Mouse (Mus musculus) forebrain, postnatal 0 days (tissue): ENCODE measurements around the gene Daam1. TPM values are rescaled to one million over a fixed set of nuclear protein-coding genes. Genes with fewer than 3 reads are reported as not detected.

Source experiments
- ATAC-seq: fragments of 200-750 bp; cut with Nextera tagmentation; 2 replicates; pipeline ENCODE4 v1.8.0; 2017; ENCODE audit warnings: mild to moderate bottlenecking, moderate library complexity
- DNase-seq: peaks from one replicate; pipeline ENCODE4 v3.0.0-alpha.2; 2015
- H3K27ac ChIP-seq: fragments of 300-500 bp; sonication (generic); 2 replicates; pipeline ENCODE4 v1.5.1; 2014; ENCODE audit warnings: low read depth, mild to moderate bottlenecking, antibody characterized with exemption, low read length, moderate library complexity, mixed read lengths
- H3K27me3 ChIP-seq: fragments of 300-500 bp; sonication (generic); 2 replicates; pipeline ENCODE4 v1.6.1; 2014; ENCODE audit warnings: mild to moderate bottlenecking, low read length, mixed read lengths; ENCODE audit not compliant: insufficient read depth
- H3K36me3 ChIP-seq: fragments of 300-500 bp; sonication (generic); 2 replicates; pipeline ENCODE4 v1.6.1; 2014; ENCODE audit warnings: mild to moderate bottlenecking, moderate library complexity; ENCODE audit not compliant: insufficient read depth
- H3K4me1 ChIP-seq: fragments of 300-500 bp; sonication (generic); 2 replicates; pipeline ENCODE4 v1.6.1; 2014; ENCODE audit warnings: antibody characterized with exemption; ENCODE audit not compliant: insufficient read depth
- H3K4me2 ChIP-seq: fragments of 300-500 bp; sonication (generic); 2 replicates; pipeline ENCODE4 v1.6.1; 2014; ENCODE audit warnings: low read depth, mild to moderate bottlenecking, moderate library complexity
- H3K4me3 ChIP-seq: fragments of 300-500 bp; sonication (generic); 2 replicates; pipeline ENCODE4 v1.5.1; 2014; ENCODE audit warnings: low read depth, low read length, mixed read lengths
- H3K9ac ChIP-seq: fragments of 300-500 bp; sonication (generic); 2 replicates; pipeline ENCODE4 v1.6.1; 2014; ENCODE audit warnings: mild to moderate bottlenecking
- H3K9me3 ChIP-seq: fragments of 300-500 bp; sonication (generic); 2 replicates; pipeline ENCODE4 v1.6.1; 2016; ENCODE audit warnings: low read length
- CTCF ChIP-seq: sonication (generic); IDR thresholded peaks from 2 replicates; pipeline ENCODE4 v1.5.1; 2016; ENCODE audit warnings: antibody characterized with exemption, control low read depth, low read depth
- WGBS: fragments of 180-500 bp; shearing (Covaris S2); extraction: QIAGEN DNeasy Blood & Tissue Kit; methylation state at CpG from one replicate; pipeline ENCODE4 v1.1.7; 2014; 5-methylcytosine and 5-hydroxymethylcytosine counted together
- polyA plus RNA-seq: library from polyadenylated mRNA; unstranded; fragments of >200 nt; fragmentation: Nextera tagmentation; extraction: Ambion mirVana; gene quantifications from 2 replicates; pipeline ENCODE4 v1.2.1, GENCODE M21; 2015
- total RNA-seq: library from RNA; depleted of rRNA; stranded (reverse); fragments of >200 nt; gene quantifications from 2 replicates; pipeline ENCODE4 v1.2.3, GENCODE M21; 2014

The Daam1 gene
- total and polyA plus RNA-seq, 2 experiments from 2014 or later: 25.2 to 93.6 TPM

- Histone ChIP-seq H3K27ac (no peak overlapping the region), H3K4me1 (peaks cover 12% of the 10 kb centered on the region), H3K4me2 (no peak overlapping the region), H3K27me3 (no peaks in the 10 kb centered on the region), H3K4me3 (no peak overlapping the region), H3K9me3 (no peaks in the 10 kb centered on the region), H3K36me3 (peaks cover 8% of the 10 kb centered on the region), H3K9ac (no peak overlapping the region)
- whole genome bisulfite sequencing: 39% methylated on average over 10 of the region's 10 CpGs
- DNase-seq: peak; percentile 36
- peak; percentile 29 for ATAC-seq
- no peak for TF ChIP-seq CTCF
Measured at GRCm38 (mm10) chr12:71855730-71856479, 25.0 kb downstream of the Daam1 start.

GRCm38 (mm10) chr12:71856480-71856754 is 25.5 kb downstream of the Daam1 start:
- peak; percentile 32; the same call in 1 of the 2 replicates for ATAC-seq
- Histone ChIP-seq H3K27ac (no peak overlapping the region), H3K4me1 (peaks cover 12% of the 10 kb centered on the region), H3K36me3 (peaks cover 9% of the 10 kb centered on the region), H3K9ac (no peak overlapping the region), H3K4me3 (no peak overlapping the region), H3K4me2 (no peak overlapping the region), H3K27me3 (no peaks in the 10 kb centered on the region), H3K9me3 (no peaks in the 10 kb centered on the region)
- TF ChIP-seq CTCF: no peak
- DNase-seq: no peak

- Histone ChIP-seq H3K4me2 (no peak overlapping the region), H3K4me1 (peaks cover 12% of the 10 kb centered on the region)
- 38% methylated on average over 5 of the region's 5 CpGs for WGBS
Measured at GRCm38 (mm10) chr12:71859096-71859495, 28.2 kb downstream of the Daam1 start.

GRCm38 (mm10) chr12:71863846-71864543 is 33.1 kb downstream of the Daam1 start:
- H3K4me3 ChIP-seq: no peak overlapping the region
- H3K27me3 ChIP-seq: no peaks in the 10 kb centered on the region
- no peak overlapping the region for H3K4me2 ChIP-seq
- peaks cover 14% of the 10 kb centered on the region for H3K36me3 ChIP-seq
- DNase-seq (no peak), ATAC-seq (peak; percentile 34; the same call in 1 of the 2 replicates)
- no peak for TF ChIP-seq CTCF
- H3K9ac ChIP-seq: no peak overlapping the region
- no peaks in the 10 kb centered on the region for H3K4me1 ChIP-seq
- 61% methylated on average over 10 of the region's 10 CpGs for WGBS
- no peak overlapping the region for H3K27ac ChIP-seq
- H3K9me3 ChIP-seq: no peaks in the 10 kb centered on the region

More at GRCm38 (mm10) chr12:71859096-71859495, 28.2 kb downstream of the Daam1 start:
- DNase-seq (no peak), ATAC-seq (no peak)
- H3K9ac ChIP-seq: no peak overlapping the region
- no peaks in the 10 kb centered on the region for H3K27me3 ChIP-seq
- TF ChIP-seq CTCF: no peak
- H3K27ac ChIP-seq: no peak overlapping the region
- peaks cover 14% of the 10 kb centered on the region for H3K36me3 ChIP-seq
- no peaks in the 10 kb centered on the region for H3K9me3 ChIP-seq
- H3K4me3 ChIP-seq: no peak overlapping the region

- Histone ChIP-seq H3K27me3 (no peaks in the 10 kb centered on the region), H3K9ac (no peak overlapping the region), H3K9me3 (no peaks in the 10 kb centered on the region), H3K4me2 (no peak overlapping the region), H3K36me3 (peaks cover 14% of the 10 kb centered on the region), H3K4me3 (no peak overlapping the region), H3K27ac (no peak overlapping the region), H3K4me1 (no peaks in the 10 kb centered on the region)
- 11% methylated on average over 3 of the region's 3 CpGs for WGBS
- DNase-seq: no peak
- no peak for TF ChIP-seq CTCF
- ATAC-seq: no peak
Measured at GRCm38 (mm10) chr12:71864544-71864897, 33.6 kb downstream of the Daam1 start.

GRCm38 (mm10) chr12:71865937-71866336 is 35.1 kb downstream of the Daam1 start:
- H3K9me3 ChIP-seq: no peaks in the 10 kb centered on the region
- H3K4me1 ChIP-seq: no peaks in the 10 kb centered on the region
- no peaks in the 10 kb centered on the region for H3K27me3 ChIP-seq
- ATAC-seq (no peak), DNase-seq (no peak)
- no peak for TF ChIP-seq CTCF
- H3K27ac ChIP-seq: no peak overlapping the region
- 80% methylated on average over 3 of the region's 3 CpGs for WGBS
- H3K9ac ChIP-seq: no peak overlapping the region
- H3K4me3 ChIP-seq: no peak overlapping the region
- no peak overlapping the region for H3K4me2 ChIP-seq
- H3K36me3 ChIP-seq: peaks cover 6% of the 10 kb centered on the region; the same call in 1 of the 2 replicates
